Mouse (Mus musculus): ENCODE measurements around the gene Inpp4a. TPM values are rescaled to one million over a fixed set of nuclear protein-coding genes. Genes with fewer than 3 reads are reported as not detected.

The Inpp4a gene
- polyA plus RNA-seq, 1 experiment from 2014 or later = 10.5 TPM

DNA sequence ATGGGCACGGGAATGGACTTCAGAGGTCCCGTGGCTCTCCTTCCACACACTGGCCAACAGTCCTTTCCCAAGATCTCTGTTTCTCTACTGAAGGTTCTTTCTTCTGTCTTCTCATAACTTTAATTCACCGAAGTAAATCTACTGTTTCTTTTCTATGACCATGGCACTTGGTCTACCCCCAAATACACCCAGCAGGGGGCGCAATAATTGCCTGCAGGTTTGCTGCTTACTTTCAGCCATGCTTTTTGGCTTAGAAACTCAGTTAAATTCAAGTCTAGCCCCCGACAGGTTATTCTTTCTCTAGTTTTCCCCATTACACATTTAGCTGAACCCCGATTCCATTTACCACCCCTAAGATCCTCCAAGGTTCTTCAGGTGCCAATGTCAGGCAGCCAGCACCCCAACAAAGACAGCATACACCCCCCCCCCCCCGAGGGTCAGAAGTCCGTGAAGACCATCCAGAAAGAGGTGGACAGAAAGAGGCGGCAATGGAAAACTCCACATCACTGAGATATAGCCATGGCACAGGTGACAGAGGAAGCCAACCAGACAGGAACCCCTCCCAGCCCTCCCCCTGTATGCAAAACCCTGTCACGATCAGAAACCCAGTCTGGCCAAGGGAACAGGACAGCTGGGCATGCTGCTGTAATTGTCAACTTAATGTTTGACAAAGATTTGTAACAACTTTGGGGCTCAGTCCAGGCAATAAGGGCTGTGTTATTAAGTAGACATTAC is 148.9 kb downstream of the Inpp4a start:
- DNase-seq (ENCODE audit: low read depth, low spot score) = no peak
- peak; percentile 55 for TF ChIP-seq CTCF (IDR thresholded peaks at IDR 0.05)
- no peak for ATAC-seq
- in situ Hi-C loops (cut with MboI; ENCODE audit: low pct_unique_long_range_greater_than_20kb) = loop anchor here (10.0 kb wide), 1 partner anchor 186 kb away; no protein-coding TSS in a partner anchor
- CTCF ChIA-PET = interaction anchor here (0.9 kb wide), 1 partner anchor 9 kb away, joined by 3 read pairs; no protein-coding TSS in a partner anchor
- H3K27me3 ChIP-seq = no peaks in the 10 kb centered on the region
- POLR2A ChIA-PET = no interaction called here

DNA sequence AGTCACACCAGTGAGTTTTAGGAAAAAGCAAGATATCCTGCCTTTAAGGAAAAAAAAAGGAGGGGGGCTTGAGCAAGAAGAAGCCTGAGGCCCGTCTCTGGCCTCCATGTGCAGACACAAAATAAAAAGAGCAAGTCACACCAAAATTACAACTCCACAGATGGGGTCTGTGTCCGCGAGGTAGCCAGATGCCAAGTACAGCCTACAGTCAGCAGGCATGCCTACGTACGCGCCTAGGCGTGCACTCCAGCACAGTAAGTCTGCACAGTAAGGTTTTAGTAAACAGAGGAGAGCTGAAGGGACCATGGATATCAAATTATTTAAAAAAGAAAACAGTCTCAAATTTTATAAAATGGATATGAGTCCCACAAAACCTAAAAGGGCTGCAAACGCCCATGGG is 151.6 kb downstream of the Inpp4a start:
- ChIA-PET CTCF (no interaction called here), POLR2A (no interaction called here)
- in situ Hi-C loops (cut with MboI; ENCODE audit: low pct_unique_long_range_greater_than_20kb) = no loop called here
- ATAC-seq (no peak), DNase-seq (ENCODE audit: low read depth, low spot score) (no peak)
- no peaks in the 10 kb centered on the region for H3K27me3 ChIP-seq
- no peak for TF ChIP-seq CTCF (IDR thresholded peaks at IDR 0.05)

DNA sequence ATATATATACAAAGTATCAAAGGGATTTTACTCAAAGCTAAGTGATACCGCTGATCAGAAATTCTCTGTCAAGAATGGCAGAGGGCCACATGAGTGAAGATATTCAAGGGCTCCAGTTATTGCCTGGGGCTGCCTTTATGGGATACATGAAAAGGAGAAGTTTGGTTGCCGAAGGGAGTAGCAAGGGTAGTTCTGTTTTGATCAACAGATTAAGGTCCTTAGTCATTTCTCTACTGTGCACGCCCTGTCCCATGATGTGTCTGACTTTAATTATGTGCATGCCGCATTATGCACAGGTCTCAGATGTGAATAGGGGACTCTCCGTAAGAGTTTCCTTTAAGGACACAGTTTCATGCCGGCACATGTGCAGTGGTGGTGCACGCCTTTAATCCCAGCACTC is 157.9 kb downstream of the Inpp4a start:
- POLR2A ChIA-PET = no interaction called here
- in situ Hi-C loops (cut with MboI; ENCODE audit: low pct_unique_long_range_greater_than_20kb) = no loop called here

More for the DNA sequence above, 157.9 kb downstream of the Inpp4a start:
- CTCF ChIA-PET = no interaction called here
- DNase-seq (ENCODE audit: low read depth, low spot score) (no peak), ATAC-seq (no peak)
- no peak for TF ChIP-seq CTCF (IDR thresholded peaks at IDR 0.05)
- no peaks in the 10 kb centered on the region for H3K27me3 ChIP-seq

Other genes with a start within 250 kb of the Inpp4a start
- not detected for gene Cnga3, start 85.4 kb upstream of the Inpp4a start, polyA plus RNA-seq (2021)
- 83.4 TPM for gene Coa5, start 130.2 kb downstream of the Inpp4a start, polyA plus RNA-seq (2021)
- gene Unc50, start 130.3 kb downstream of the Inpp4a start, polyA plus RNA-seq (2021) = 74.4 TPM
- 1.7 TPM for gene Mgat4a, start 241.2 kb downstream of the Inpp4a start, polyA plus RNA-seq (2021)

Measured in Patski (cell line).